Mouse (Mus musculus): ENCODE data around the gene Catsper4. TPM values are rescaled to one million over a fixed set of nuclear protein-coding genes. Genes with fewer than 3 reads are reported as not detected.
"Not testable (repeated sequence)": the region's sequence is repeated elsewhere in the genome, so short reads cannot be mapped to it uniquely, and the experiment has no call there.

The Catsper4 gene
- total and polyA plus RNA-seq, 3 experiments = not detected

DNA sequence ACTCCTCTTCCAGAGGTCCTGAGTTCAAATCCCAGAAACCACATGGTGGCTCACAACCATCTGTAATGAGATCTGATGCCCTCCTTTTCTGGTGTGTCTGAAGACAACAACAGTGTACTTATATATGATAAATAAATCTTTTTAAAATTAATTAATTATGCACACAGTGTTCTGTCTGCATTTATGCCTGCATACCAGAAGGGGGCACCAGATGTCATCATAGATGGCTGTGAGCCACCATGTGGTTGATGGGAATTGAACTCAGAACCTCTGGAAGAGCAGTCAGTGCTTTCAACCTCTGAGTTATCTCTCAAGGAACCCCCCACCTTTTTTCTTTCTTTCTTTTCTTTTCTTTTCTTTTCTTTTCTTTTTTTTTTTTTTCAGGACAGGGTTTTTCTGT lies 42.4 kb upstream of the Catsper4 start:
- in situ Hi-C loops (cut with MboI; ENCODE audit: low pct_ligation_motif_present, low pct_unique_long_range_greater_than_20kb, low sequenced_read_pairs) = loop anchor here (25.0 kb wide), 1 partner anchor 218 kb away; the partner anchor contains the start of gene Paqr7
- H3K36me3 ChIP-seq (replicated peaks in 1 of 2; ENCODE audit: control insufficient read depth in 1 of 2, insufficient read depth in 1 of 2, low read length in 1 of 2); H3K4me3 ChIP-seq (replicated peaks in 1 of 3; ENCODE audit: low read depth in 2 of 3, low read length in 2 of 3, poor library complexity in 1 of 3); H3K27ac ChIP-seq (ENCODE audit: insufficient read depth, low read depth); H3K9me3 ChIP-seq (replicated peaks; ENCODE audit: low read length); H3K79me2 ChIP-seq (replicated peaks; ENCODE audit: control insufficient read depth, extremely low read depth, insufficient read depth, poor library complexity, severe bottlenecking); dilution Hi-C loops (cut with MboI; ENCODE audit: extremely low pct_ligation_motif_present, extremely low pct_unique_long_range_greater_than_20kb, low sequenced_read_pairs); H3K4me2 ChIP-seq (ENCODE audit: insufficient read depth, low read depth, poor library complexity, severe bottlenecking); H3K9ac ChIP-seq (ENCODE audit: insufficient read depth, low read depth); H3K27me3 ChIP-seq (replicated peaks): not testable (repeated sequence)
- DNase-seq (ENCODE audit: extremely low read depth) = peak; percentile 31
- peaks cover 3 to 11% of the 10 kb centered on the region in 2 experiments; a peak in 3 of 4 replicates for H3K4me1 ChIP-seq (ENCODE audit: control insufficient read depth in 1 of 2, insufficient read depth in 2 of 2)
- peak in 1 of 2 experiments; percentile 63; a peak in 2 of 4 replicates for TF ChIP-seq CTCF (conservative IDR thresholded peaks at IDR 0.05 in 1 of 2, IDR thresholded peaks at IDR 0.05 in 1 of 2; ENCODE audit: low read depth in 2 of 2, low read length in 2 of 2)
- TF ChIP-seq RAD21 (IDR thresholded peaks at IDR 0.05; ENCODE audit: low read depth, low read length) = peak; percentile 34
- TF ChIP-seq SMC3 (IDR thresholded peaks at IDR 0.05; ENCODE audit: low read depth, low read length) = peak; percentile 35; the same call in 1 of the 2 replicates

DNA sequence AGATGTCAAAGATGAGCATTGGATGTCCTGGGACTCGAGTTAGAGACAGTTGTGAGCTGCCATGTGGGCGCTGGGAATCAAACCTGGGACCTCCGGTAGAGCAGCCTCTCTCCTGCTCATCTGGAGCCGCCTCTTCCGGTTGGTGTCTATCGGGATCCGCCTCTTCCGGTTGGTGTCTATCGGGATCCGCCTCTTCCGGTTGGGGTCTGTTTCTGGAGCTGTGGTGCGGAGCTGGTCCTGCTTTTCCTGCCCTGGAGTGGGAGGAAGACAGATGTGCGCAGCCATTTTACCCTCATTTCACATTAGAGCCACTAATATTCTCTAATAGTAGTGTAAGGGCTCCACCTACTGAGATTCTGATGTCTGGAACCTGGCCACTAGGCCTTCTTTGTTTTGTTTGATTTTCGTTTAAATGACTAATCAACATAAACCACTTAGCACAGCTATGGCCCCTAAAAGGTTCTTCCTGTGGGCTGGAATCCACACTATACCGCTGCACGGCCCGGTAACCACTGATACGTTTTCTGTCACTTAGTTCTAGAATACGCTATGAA lies 41.0 kb upstream of the Catsper4 start:
- no peak overlapping the region for H3K9ac ChIP-seq (ENCODE audit: insufficient read depth, low read depth)
- TF ChIP-seq RAD21 (IDR thresholded peaks at IDR 0.05; ENCODE audit: low read depth, low read length) (peak; percentile 18), CTCF (conservative IDR thresholded peaks at IDR 0.05 in 1 of 2, IDR thresholded peaks at IDR 0.05 in 1 of 2; ENCODE audit: low read depth in 2 of 2, low read length in 2 of 2) (0 out of 4 replicates have a peak, but pooled peaks of 1 of the 2 experiments have one; percentile 16), POLR2AphosphoS2 (IDR thresholded peaks at IDR 0.05; ENCODE audit: low read depth, low read length) (no peak), CHD1 (IDR thresholded peaks at IDR 0.05; ENCODE audit: low read depth, low read length) (no peak), ZMIZ1 (IDR thresholded peaks at IDR 0.05; ENCODE audit: low read depth, low read length) (no peak)
- H3K27me3 ChIP-seq (replicated peaks) = peaks cover 9% of the 10 kb centered on the region
- no peak overlapping the region for H3K4me2 ChIP-seq (ENCODE audit: insufficient read depth, low read depth, poor library complexity, severe bottlenecking)
- peaks cover 3 to 5% of the 10 kb centered on the region in 2 experiments; a peak in 3 of 4 replicates for H3K4me1 ChIP-seq (ENCODE audit: control insufficient read depth in 1 of 2, insufficient read depth in 2 of 2)
- in situ Hi-C loops (cut with MboI; ENCODE audit: low pct_ligation_motif_present, low pct_unique_long_range_greater_than_20kb, low sequenced_read_pairs) (loop anchor here (25.0 kb wide), 1 partner anchor 219 kb away; the partner anchor contains the start of gene Paqr7), dilution Hi-C loops (cut with MboI; ENCODE audit: extremely low pct_ligation_motif_present, extremely low pct_unique_long_range_greater_than_20kb, low sequenced_read_pairs) (no loop called here)
- H3K9me3 ChIP-seq (replicated peaks; ENCODE audit: low read length) = peaks cover 9% of the 10 kb centered on the region
- DNase-seq (ENCODE audit: extremely low read depth) = no peak
- H3K4me3 ChIP-seq (replicated peaks in 1 of 3; ENCODE audit: low read depth in 2 of 3, low read length in 2 of 3, poor library complexity in 1 of 3) = no peak overlapping the region
- no peaks in the 10 kb centered on the region for H3K36me3 ChIP-seq (replicated peaks in 1 of 2; ENCODE audit: control insufficient read depth in 1 of 2, insufficient read depth in 1 of 2, low read length in 1 of 2)
- H3K79me2 ChIP-seq (replicated peaks; ENCODE audit: control insufficient read depth, extremely low read depth, insufficient read depth, poor library complexity, severe bottlenecking) = no peaks in the 10 kb centered on the region
- H3K27ac ChIP-seq (ENCODE audit: insufficient read depth, low read depth) = no peak overlapping the region

DNA sequence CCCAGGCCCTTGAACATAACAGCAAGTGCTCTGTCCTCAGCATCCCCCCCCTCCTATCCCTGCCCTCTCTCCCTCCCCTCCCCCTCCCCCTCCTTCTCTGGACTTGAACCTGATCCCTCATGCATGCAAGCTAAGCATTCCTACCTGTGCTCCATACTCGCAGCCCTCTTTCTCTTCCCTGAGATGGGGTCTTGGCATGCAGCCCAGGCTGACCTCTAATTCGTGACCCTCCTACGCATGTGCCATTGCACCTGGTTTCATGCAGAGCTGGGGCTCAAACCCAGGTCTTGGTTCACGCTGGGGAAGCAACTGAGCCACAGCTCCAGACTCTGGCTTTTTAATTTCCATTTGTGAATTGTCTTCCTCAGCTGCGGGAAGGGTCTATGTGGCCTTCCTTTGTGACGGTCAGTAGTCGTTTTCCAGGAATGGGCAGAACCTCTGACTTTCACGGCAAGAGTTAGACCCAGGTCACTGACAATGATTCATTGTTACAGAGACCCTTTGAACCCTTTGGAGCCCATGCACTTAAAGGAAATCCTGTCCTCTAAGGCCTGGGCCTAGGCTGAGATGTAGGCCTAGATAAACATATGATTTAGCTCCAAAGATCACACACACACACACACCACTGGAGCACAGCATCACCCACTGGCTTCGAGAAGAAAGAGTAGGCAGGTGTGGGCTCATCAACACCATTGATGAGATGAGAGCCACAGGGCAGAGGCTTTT lies 38.8 kb upstream of the Catsper4 start:
- Histone ChIP-seq H3K27me3 (replicated peaks) (peaks cover 11% of the 10 kb centered on the region), H3K9ac (ENCODE audit: insufficient read depth, low read depth) (no peak overlapping the region), H3K4me2 (ENCODE audit: insufficient read depth, low read depth, poor library complexity, severe bottlenecking) (no peak overlapping the region), H3K4me1 (ENCODE audit: control insufficient read depth in 1 of 2, insufficient read depth in 2 of 2) (no peaks in the 10 kb centered on the region), H3K9me3 (replicated peaks; ENCODE audit: low read length) (peaks cover 15% of the 10 kb centered on the region), H3K36me3 (replicated peaks in 1 of 2; ENCODE audit: control insufficient read depth in 1 of 2, insufficient read depth in 1 of 2, low read length in 1 of 2) (no peaks in the 10 kb centered on the region), H3K27ac (ENCODE audit: insufficient read depth, low read depth) (no peak overlapping the region), H3K79me2 (replicated peaks; ENCODE audit: control insufficient read depth, extremely low read depth, insufficient read depth, poor library complexity, severe bottlenecking) (no peaks in the 10 kb centered on the region), H3K4me3 (replicated peaks in 1 of 3; ENCODE audit: low read depth in 2 of 3, low read length in 2 of 3, poor library complexity in 1 of 3) (no peak overlapping the region)
- DNase-seq (ENCODE audit: extremely low read depth) = no peak
- TF ChIP-seq NELFE (IDR thresholded peaks at IDR 0.05; ENCODE audit: low read depth, low read length) = no peak
- no peak for TF ChIP-seq PAX5 (IDR thresholded peaks at IDR 0.05; ENCODE audit: low read length)
- no peak for TF ChIP-seq CHD2 (IDR thresholded peaks at IDR 0.05; ENCODE audit: low read length)
- TF ChIP-seq HCFC1 (IDR thresholded peaks at IDR 0.05; ENCODE audit: low read depth, low read length) = no peak
- no peak for TF ChIP-seq KAT2A (IDR thresholded peaks at IDR 0.05; ENCODE audit: insufficient replicate concordance, low read length)
- no peak for TF ChIP-seq TBP (conservative IDR thresholded peaks at IDR 0.05; ENCODE audit: low read depth, low read length)
- TF ChIP-seq BHLHE40 (IDR thresholded peaks at IDR 0.05; ENCODE audit: low read depth, low read length) = no peak
- no peak for TF ChIP-seq SMC3 (IDR thresholded peaks at IDR 0.05; ENCODE audit: low read depth, low read length)
- TF ChIP-seq MXI1 (IDR thresholded peaks at IDR 0.05; ENCODE audit: low read depth, low read length) = no peak
- TF ChIP-seq POLR2AphosphoS2 (IDR thresholded peaks at IDR 0.05; ENCODE audit: low read depth, low read length) = no peak
- no peak for TF ChIP-seq UBTF (IDR thresholded peaks at IDR 0.05; ENCODE audit: low read depth, low read length)
- in situ Hi-C loops (cut with MboI; ENCODE audit: low pct_ligation_motif_present, low pct_unique_long_range_greater_than_20kb, low sequenced_read_pairs) (loop anchor here (25.0 kb wide), 1 partner anchor 221 kb away; the partner anchor contains the start of gene Paqr7), dilution Hi-C loops (cut with MboI; ENCODE audit: extremely low pct_ligation_motif_present, extremely low pct_unique_long_range_greater_than_20kb, low sequenced_read_pairs) (no loop called here)
